Mouse (Mus musculus) midbrain, embryonic 12.5 days (tissue): ENCODE measurements around the gene Asah2. TPM values are rescaled to one million over a fixed set of nuclear protein-coding genes. Genes with fewer than 3 reads are reported as not detected.
A peak's percentile ranks its signal among the peaks of the same experiment; 100 is the strongest.

Experiments
- ATAC-seq: fragments of 200-750 bp; cut with Nextera tagmentation; 2 replicates; pipeline ENCODE4 v1.8.0; 2017; ENCODE audit warnings: low read depth, moderate TSS enrichment, moderate library complexity; ENCODE audit not compliant: low FRiP score
- H3K27ac ChIP-seq: fragments of 300-500 bp; sonication (generic); replicated peaks from 2 replicates; pipeline ENCODE4 v1.5.1; 2016; ENCODE audit warnings: mild to moderate bottlenecking
- H3K27me3 ChIP-seq: fragments of 300-500 bp; sonication (generic); 2 replicates; pipeline ENCODE4 v1.6.1; 2016; ENCODE audit warnings: mild to moderate bottlenecking
- H3K36me3 ChIP-seq: fragments of 300-500 bp; sonication (generic); 2 replicates; pipeline ENCODE4 v1.6.1; 2016
- H3K4me1 ChIP-seq: fragments of 300-500 bp; sonication (generic); 2 replicates; pipeline ENCODE4 v1.6.1; 2016
- H3K4me2 ChIP-seq: fragments of 300-500 bp; sonication (generic); replicated peaks from 2 replicates; pipeline ENCODE4 v1.6.1; 2016; ENCODE audit warnings: mild to moderate bottlenecking, moderate library complexity
- H3K4me3 ChIP-seq: fragments of 300-500 bp; sonication (generic); 2 replicates; pipeline ENCODE4 v1.5.1; 2016; ENCODE audit warnings: mild to moderate bottlenecking
- H3K9ac ChIP-seq: fragments of 300-500 bp; sonication (generic); replicated peaks from 2 replicates; pipeline ENCODE4 v1.6.1; 2016; ENCODE audit warnings: mild to moderate bottlenecking, moderate library complexity
- H3K9me3 ChIP-seq: fragments of 300-500 bp; sonication (generic); 2 replicates; pipeline ENCODE4 v1.6.1; 2016; ENCODE audit warnings: mild to moderate bottlenecking
- WGBS: fragments of 180-500 bp; shearing (Covaris S2); methylation state at CpG from one replicate; pipeline ENCODE4 v1.1.7; 2016; 5-methylcytosine and 5-hydroxymethylcytosine counted together
- polyA plus RNA-seq: library from polyadenylated mRNA; unstranded; fragments of >200 nt; fragmentation: Nextera tagmentation; extraction: Ambion mirVana; gene quantifications from 2 replicates; pipeline ENCODE4 v1.2.1, GENCODE M21; 2016

The Asah2 gene
- polyA plus RNA-seq, 1 experiment from 2014 or later = 0.50 TPM

- Histone ChIP-seq H3K4me3 (no peak overlapping the region), H3K9ac (no peak overlapping the region), H3K4me2 (no peak overlapping the region), H3K4me1 (no peaks in the 10 kb centered on the region), H3K9me3 (no peaks in the 10 kb centered on the region), H3K36me3 (no peaks in the 10 kb centered on the region), H3K27me3 (no peaks in the 10 kb centered on the region), H3K27ac (no peak overlapping the region)
- 6% methylated on average over 1 of the region's 1 CpGs for WGBS
- ATAC-seq = 0 out of 2 replicates have a peak, but pooled peaks have one; percentile 41
Observed at GRCm38 (mm10) chr19:32030430-32030829, 77.6 kb downstream of the Asah2 start.

GRCm38 (mm10) chr19:32025443-32025842 lies 82.6 kb downstream of the Asah2 start:
- Histone ChIP-seq H3K36me3 (no peaks in the 10 kb centered on the region), H3K4me2 (no peak overlapping the region), H3K4me3 (no peak overlapping the region), H3K9me3 (no peaks in the 10 kb centered on the region), H3K9ac (no peak overlapping the region), H3K27me3 (no peaks in the 10 kb centered on the region), H3K4me1 (no peaks in the 10 kb centered on the region), H3K27ac (no peak overlapping the region)
- 93% methylated on average over 3 of the region's 3 CpGs for WGBS
- ATAC-seq = no peak

GRCm38 (mm10) chr19:32019722-32020121 lies 88.3 kb downstream of the Asah2 start:
- H3K4me1 ChIP-seq = no peaks in the 10 kb centered on the region
- 65% methylated on average over 8 of the region's 8 CpGs for WGBS
- no peak overlapping the region for H3K9ac ChIP-seq
- no peak overlapping the region for H3K4me2 ChIP-seq
- H3K27ac ChIP-seq = no peak overlapping the region
- no peaks in the 10 kb centered on the region for H3K36me3 ChIP-seq
- ATAC-seq = no peak
- no peaks in the 10 kb centered on the region for H3K27me3 ChIP-seq
- no peak overlapping the region for H3K4me3 ChIP-seq
- H3K9me3 ChIP-seq = no peaks in the 10 kb centered on the region

GRCm38 (mm10) chr19:32018585-32018984 lies 89.4 kb downstream of the Asah2 start:
- no peaks in the 10 kb centered on the region for H3K36me3 ChIP-seq
- H3K4me1 ChIP-seq = no peaks in the 10 kb centered on the region
- WGBS = 82% methylated on average over 7 of the region's 7 CpGs
- H3K4me2 ChIP-seq = no peak overlapping the region
- no peaks in the 10 kb centered on the region for H3K27me3 ChIP-seq
- no peaks in the 10 kb centered on the region for H3K9me3 ChIP-seq
- no peak overlapping the region for H3K27ac ChIP-seq
- no peak overlapping the region for H3K9ac ChIP-seq
- no peak overlapping the region for H3K4me3 ChIP-seq
- no peak for ATAC-seq

GRCm38 (mm10) chr19:32018053-32018452 lies 90.0 kb downstream of the Asah2 start:
- no peak for ATAC-seq
- Histone ChIP-seq H3K4me1 (no peaks in the 10 kb centered on the region), H3K4me3 (no peak overlapping the region), H3K9me3 (no peaks in the 10 kb centered on the region), H3K36me3 (no peaks in the 10 kb centered on the region), H3K9ac (no peak overlapping the region), H3K27ac (no peak overlapping the region), H3K27me3 (no peaks in the 10 kb centered on the region), H3K4me2 (no peak overlapping the region)
- 97% methylated on average over 5 of the region's 5 CpGs for WGBS

GRCm38 (mm10) chr19:32002623-32003022 lies 105.4 kb downstream of the Asah2 start:
- Histone ChIP-seq H3K4me3 (no peak overlapping the region), H3K27me3 (no peaks in the 10 kb centered on the region), H3K27ac (no peak overlapping the region), H3K9ac (no peak overlapping the region), H3K4me2 (no peak overlapping the region), H3K9me3 (no peaks in the 10 kb centered on the region), H3K36me3 (no peaks in the 10 kb centered on the region), H3K4me1 (no peaks in the 10 kb centered on the region)
- ATAC-seq = no peak
- WGBS = 81% methylated on average over 5 of the region's 5 CpGs

- no peak overlapping the region for H3K27ac ChIP-seq
- no peak overlapping the region for H3K4me2 ChIP-seq
- no peaks in the 10 kb centered on the region for H3K9me3 ChIP-seq
- H3K4me3 ChIP-seq = no peak overlapping the region
- H3K4me1 ChIP-seq = no peaks in the 10 kb centered on the region
- H3K9ac ChIP-seq = no peak overlapping the region
- H3K36me3 ChIP-seq = no peaks in the 10 kb centered on the region
- 95% methylated on average over 3 of the region's 3 CpGs for WGBS
- ATAC-seq = no peak
- no peaks in the 10 kb centered on the region for H3K27me3 ChIP-seq
Observed at GRCm38 (mm10) chr19:31996916-31997315, 111.1 kb downstream of the Asah2 start.

- Histone ChIP-seq H3K9me3 (no peaks in the 10 kb centered on the region), H3K4me3 (no peak overlapping the region), H3K27ac (no peak overlapping the region), H3K4me2 (no peak overlapping the region), H3K4me1 (no peaks in the 10 kb centered on the region), H3K9ac (no peak overlapping the region), H3K36me3 (no peaks in the 10 kb centered on the region), H3K27me3 (no peaks in the 10 kb centered on the region)
- no peak for ATAC-seq
- 93% methylated on average over 6 of the region's 6 CpGs for WGBS
Observed at GRCm38 (mm10) chr19:31991057-31991456, 117.0 kb downstream of the Asah2 start.

GRCm38 (mm10) chr19:31975882-31976281 lies 132.1 kb downstream of the Asah2 start:
- Histone ChIP-seq H3K9ac (no peak overlapping the region), H3K4me1 (no peaks in the 10 kb centered on the region), H3K4me3 (no peak overlapping the region), H3K9me3 (no peaks in the 10 kb centered on the region), H3K27ac (no peak overlapping the region), H3K36me3 (no peaks in the 10 kb centered on the region), H3K4me2 (no peak overlapping the region), H3K27me3 (no peaks in the 10 kb centered on the region)
- 70% methylated on average over 2 of the region's 2 CpGs for WGBS
- no peak for ATAC-seq

GRCm38 (mm10) chr19:31971998-31972397 lies 136.0 kb downstream of the Asah2 start:
- H3K4me3 ChIP-seq = no peak overlapping the region
- no peaks in the 10 kb centered on the region for H3K27me3 ChIP-seq
- no peaks in the 10 kb centered on the region for H3K9me3 ChIP-seq
- peak; percentile 87 for ATAC-seq
- WGBS = 9% methylated on average over 6 of the region's 6 CpGs
- H3K27ac ChIP-seq = no peak overlapping the region
- no peaks in the 10 kb centered on the region for H3K36me3 ChIP-seq
- no peak overlapping the region for H3K4me2 ChIP-seq
- no peaks in the 10 kb centered on the region for H3K4me1 ChIP-seq
- H3K9ac ChIP-seq = no peak overlapping the region

GRCm38 (mm10) chr19:31971405-31971804 lies 136.6 kb downstream of the Asah2 start:
- Histone ChIP-seq H3K4me3 (no peak overlapping the region), H3K9ac (no peak overlapping the region), H3K27me3 (no peaks in the 10 kb centered on the region), H3K4me2 (no peak overlapping the region), H3K36me3 (no peaks in the 10 kb centered on the region), H3K4me1 (no peaks in the 10 kb centered on the region), H3K9me3 (no peaks in the 10 kb centered on the region), H3K27ac (no peak overlapping the region)
- ATAC-seq = no peak
- 60% methylated on average over 3 of the region's 3 CpGs for WGBS

- no peak for ATAC-seq
- H3K4me2 ChIP-seq = no peak overlapping the region
- H3K27ac ChIP-seq = no peak overlapping the region
- H3K4me3 ChIP-seq = no peak overlapping the region
- no peak overlapping the region for H3K9ac ChIP-seq
- H3K36me3 ChIP-seq = no peaks in the 10 kb centered on the region
- no peaks in the 10 kb centered on the region for H3K27me3 ChIP-seq
- no peaks in the 10 kb centered on the region for H3K9me3 ChIP-seq
- H3K4me1 ChIP-seq = no peaks in the 10 kb centered on the region
- WGBS = 82% methylated on average over 5 of the region's 5 CpGs
Observed at GRCm38 (mm10) chr19:31967933-31968532, 140.0 kb downstream of the Asah2 start.

- ATAC-seq = no peak
- Histone ChIP-seq H3K36me3 (no peaks in the 10 kb centered on the region), H3K9me3 (no peaks in the 10 kb centered on the region), H3K27me3 (no peaks in the 10 kb centered on the region), H3K27ac (no peak overlapping the region), H3K4me1 (no peaks in the 10 kb centered on the region), H3K4me2 (no peak overlapping the region), H3K9ac (no peak overlapping the region), H3K4me3 (no peak overlapping the region)
- WGBS = 70% methylated on average over 3 of the region's 3 CpGs
Observed at GRCm38 (mm10) chr19:31963147-31963546, 144.9 kb downstream of the Asah2 start.
